In the genomic region with DNA sequence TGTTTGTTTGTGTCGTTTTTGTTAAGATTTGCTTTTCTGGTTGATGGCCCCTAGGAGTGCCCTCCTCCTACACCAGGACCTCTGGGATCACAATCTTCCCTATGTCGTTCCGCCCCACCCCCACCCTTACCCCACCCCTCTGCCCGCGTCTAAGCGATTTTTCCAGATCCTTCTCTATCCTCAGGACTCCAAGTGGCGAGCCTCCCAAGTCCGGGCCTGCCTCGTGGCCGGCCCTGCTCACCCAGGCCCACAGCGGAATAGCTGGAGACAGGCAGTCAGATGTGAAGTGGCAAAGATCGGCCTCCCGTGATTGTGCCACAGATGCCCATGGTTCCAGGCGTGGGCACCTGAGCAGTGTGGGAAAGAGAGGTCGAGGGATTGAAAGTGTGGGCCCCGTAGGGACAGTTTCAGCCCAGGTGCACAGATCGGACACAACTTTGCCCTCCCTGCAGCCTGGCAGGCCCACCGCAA, we compare ENCODE assay signal across 8 mouse cellular contexts. TPM values are rescaled to one million over a fixed set of nuclear protein-coding genes. Genes with fewer than 3 reads are reported as not detected.
A peak's percentile ranks its signal among the peaks of the same experiment; 100 is the strongest.
DNase-seq lines count a peak whose midpoint lies in the region; ATAC-seq and TF ChIP-seq lines count a peak whose summit lies in the region.

No protein-coding gene starts in this region.

- DNase-seq in lung, adult 18-20 months: peak; percentile 33 to 50
- DNase-seq in lung, postnatal 10 days: no peak
- peak; percentile 46 for DNase-seq in testis, postnatal 14 days (ENCODE audit: low spot score)
- DNase-seq in left cerebral cortex, postnatal 36 days (ENCODE audit: low spot score in 2 of 2): no peak

- peak overlapping the region; percentile 88 for H3K4me3 ChIP-seq in cortical plate, adult 2 months (ENCODE audit: insufficient read depth, low read length)
- H3K4me3 ChIP-seq in hindbrain, embryonic 13.5 days: peak overlapping the region; percentile 96
- peak overlapping the region; percentile 89 for H3K4me3 ChIP-seq in liver, embryonic 16.5 days (ENCODE audit: low read depth, low read length)

- H3K9me3 ChIP-seq in hindbrain, embryonic 13.5 days: no peaks in the 10 kb centered on the region
- no peaks in the 10 kb centered on the region for H3K9me3 ChIP-seq in liver, embryonic 16.5 days (replicated peaks; ENCODE audit: control insufficient read depth, low read length)

- peak overlapping the region; percentile 70 for H3K4me2 ChIP-seq in hindbrain, embryonic 13.5 days
- H3K4me2 ChIP-seq in liver, embryonic 16.5 days (ENCODE audit: low read depth, low read length): peak overlapping the region; percentile 98

- H3K4me1 ChIP-seq in cortical plate, adult 2 months (ENCODE audit: control insufficient read depth, insufficient read depth, low read length): no peaks in the 10 kb centered on the region; the same call in 1 of the 2 replicates
- H3K4me1 ChIP-seq in hindbrain, embryonic 13.5 days (replicated peaks): peaks cover 24% of the 10 kb centered on the region
- H3K4me1 ChIP-seq in liver, embryonic 16.5 days (ENCODE audit: control insufficient read depth, low read depth, low read length): peaks cover 41% of the 10 kb centered on the region

- 33% methylated on average over 16 of the region's 18 CpGs for WGBS in hindbrain, embryonic 13.5 days
- 20% methylated on average over 18 of the region's 18 CpGs for WGBS in liver, embryonic 16.5 days (ENCODE audit: insufficient replicate concordance)

- H3K9ac ChIP-seq in hindbrain, embryonic 13.5 days: peak overlapping the region; percentile 99
- peak overlapping the region; percentile 66 for H3K9ac ChIP-seq in liver, embryonic 16.5 days (ENCODE audit: low read depth, low read length)

- intact Hi-C loops in left cerebral cortex, postnatal 36 days (cut with DNase I): loop anchor here (5.0 kb wide), 1 partner anchor 38 kb away; no protein-coding TSS in a partner anchor

- TF ChIP-seq CTCF in cortical plate, adult 2 months (IDR thresholded peaks at IDR 0.05; ENCODE audit: extremely low read depth, insufficient read depth, low read length): no peak

- no peaks in the 10 kb centered on the region for H3K27me3 ChIP-seq in hindbrain, embryonic 13.5 days
- H3K27me3 ChIP-seq in liver, embryonic 16.5 days (ENCODE audit: control insufficient read depth, insufficient read depth, low read depth, low read length): no peaks in the 10 kb centered on the region

- TF ChIP-seq POLR2A in cortical plate, adult 2 months (IDR thresholded peaks at IDR 0.05; ENCODE audit: extremely low read depth, insufficient read depth, low read length): no peak

- no peak overlapping the region for H3K27ac ChIP-seq in cortical plate, adult 2 months (ENCODE audit: insufficient read depth, low read length)
- H3K27ac ChIP-seq in hindbrain, embryonic 13.5 days: peak overlapping the region; percentile 94; the same call in 1 of the 2 replicates
- peak overlapping the region; percentile 44; the same call in 1 of the 2 replicates for H3K27ac ChIP-seq in liver, embryonic 16.5 days (ENCODE audit: low read length)

- peaks cover 26% of the 10 kb centered on the region for H3K36me3 ChIP-seq in hindbrain, embryonic 13.5 days
- H3K36me3 ChIP-seq in liver, embryonic 16.5 days (ENCODE audit: control insufficient read depth, insufficient read depth): peaks cover 14% of the 10 kb centered on the region

- ATAC-seq in hindbrain, embryonic 13.5 days (ENCODE audit: low FRiP score): no peak; the same call in 1 of the 2 replicates
- ATAC-seq in liver, embryonic 16.5 days (ENCODE audit: low read depth): peak; percentile 15
- no peak for ATAC-seq in monocyte, adult 5-6 weeks (replicated peaks; ENCODE audit: insufficient number of reproducible peaks, low FRiP score, low TSS enrichment, poor library complexity, severe bottlenecking)

RNA-seq across cellular contexts. Expression of gene Fkbp4, which starts 0.4 kb away (rescaled TPM):
- 116 and 118 TPM in 2 replicates for polyA plus RNA-seq in cortical plate, adult 2 months (2012; rRNA removed)
- polyA plus RNA-seq in hindbrain, embryonic 13.5 days (2015; fragmentation: Nextera tagmentation; extraction: Ambion mirVana): 371 and 380 TPM in 2 replicates
- polyA plus RNA-seq in liver, embryonic 16.5 days (2015; fragmentation: Nextera tagmentation; extraction: Ambion mirVana): 156 and 174 TPM in 2 replicates
- total RNA-seq in monocyte, adult 5-6 weeks (2017): 70.0 to 110 TPM (median 79.4 TPM) in 3 replicates
- 100 to 1,000 TPM; 115 to 118 TPM for total RNA-seq in left cerebral cortex, postnatal 36 days (2021)

RNA-seq across cellular contexts. Expression of gene Itfg2, which starts 14.2 kb away (rescaled TPM):
- 17.9 and 19.3 TPM in 2 replicates for polyA plus RNA-seq in cortical plate, adult 2 months (2012; rRNA removed)
- polyA plus RNA-seq in hindbrain, embryonic 13.5 days (2015; fragmentation: Nextera tagmentation; extraction: Ambion mirVana): 41.7 and 46.0 TPM in 2 replicates
- 10.5 and 11.9 TPM in 2 replicates for polyA plus RNA-seq in liver, embryonic 16.5 days (2015; fragmentation: Nextera tagmentation; extraction: Ambion mirVana)
- 13.7 to 16.8 TPM (median 16.1 TPM) in 3 replicates for total RNA-seq in monocyte, adult 5-6 weeks (2017)
- total RNA-seq in left cerebral cortex, postnatal 36 days (2021): 10 to 100 TPM; 29.7 to 30.7 TPM

RNA-seq across cellular contexts. Expression of gene Nrip2, which starts 39.8 kb away (rescaled TPM):
- 16.1 and 19.5 TPM in 2 replicates for polyA plus RNA-seq in cortical plate, adult 2 months (2012; rRNA removed)
- 8.1 and 9.5 TPM in 2 replicates for polyA plus RNA-seq in hindbrain, embryonic 13.5 days (2015; fragmentation: Nextera tagmentation; extraction: Ambion mirVana)
- 4.1 and 4.7 TPM in 2 replicates for polyA plus RNA-seq in liver, embryonic 16.5 days (2015; fragmentation: Nextera tagmentation; extraction: Ambion mirVana)
- not detected in 3 replicates for total RNA-seq in monocyte, adult 5-6 weeks (2017)
- total RNA-seq in left cerebral cortex, postnatal 36 days (2021): 10 to 100 TPM in 1 of 2 experiments, 1 to 10 TPM in 1; 9.4 to 11.9 TPM

Comparison
In these comparisons a context has a peak if more than half of its experiments do, and no peak if none do; other contexts are left out.
1. DNase-seq: peak in lung, adult 18-20 months (2 of 2) and testis, postnatal 14 days (single experiment); none in lung, postnatal 10 days (single experiment) and left cerebral cortex, postnatal 36 days (0 of 2).
2. Peak in every context shown above with its lines, with median percentiles within 50 percentile points of each other: H3K4me3 ChIP-seq.